Mouse (Mus musculus): Measurements from ENCODE around the gene Insig2. TPM values are rescaled to one million over a fixed set of nuclear protein-coding genes. Genes with fewer than 3 reads are reported as not detected.

Insig2 gene
- polyA plus RNA-seq (2015; fragmentation: Nextera tagmentation; extraction: Ambion mirVana) = 36.9 and 38.9 TPM in 2 replicates

- Histone ChIP-seq H3K9ac (ENCODE audit: low read depth, low read length) (no peak within 1 kb of the TSS), H3K4me2 (replicated peaks; ENCODE audit: low read depth) (no peak within 1 kb of the TSS), H3K27ac (ENCODE audit: low read depth, low read length) (no peak within 1 kb of the TSS), H3K9me3 (ENCODE audit: control insufficient read depth) (no peaks in the 10 kb centered on the region), H3K27me3 (replicated peaks; ENCODE audit: control insufficient read depth, insufficient read depth, low read length) (no peaks in the 10 kb centered on the region), H3K4me1 (replicated peaks; ENCODE audit: control insufficient read depth, insufficient read depth, low read length) (0 out of 2 replicates have a peak, but pooled peaks cover 3% of the 10 kb centered on the region), H3K36me3 (ENCODE audit: control insufficient read depth, insufficient read depth) (no peaks in the 10 kb centered on the region), H3K4me3 (ENCODE audit: low read depth, low read length) (no peak within 1 kb of the TSS)
- WGBS = 85% methylated on average over 1 of the region's 1 CpGs
- no peak for TF ChIP-seq CTCF (IDR thresholded peaks at IDR 0.05; ENCODE audit: low read depth)
- no peak for ATAC-seq
Observed at GRCm38 (mm10) chr1:121332485-121332884, at the start of gene Insig2. Insig2 (minus strand) TSS chr1:121332589.

- Histone ChIP-seq H3K4me3 (ENCODE audit: low read depth, low read length) (no peak overlapping the region), H3K9ac (ENCODE audit: low read depth, low read length) (no peak overlapping the region), H3K36me3 (ENCODE audit: control insufficient read depth, insufficient read depth) (no peaks in the 10 kb centered on the region), H3K4me2 (replicated peaks; ENCODE audit: low read depth) (no peak overlapping the region), H3K9me3 (ENCODE audit: control insufficient read depth) (no peaks in the 10 kb centered on the region), H3K27me3 (replicated peaks; ENCODE audit: control insufficient read depth, insufficient read depth, low read length) (no peaks in the 10 kb centered on the region), H3K27ac (ENCODE audit: low read depth, low read length) (no peak overlapping the region), H3K4me1 (replicated peaks; ENCODE audit: control insufficient read depth, insufficient read depth, low read length) (no peaks in the 10 kb centered on the region)
- WGBS = 85% methylated on average over 3 of the region's 3 CpGs
- no peak for ATAC-seq
- TF ChIP-seq CTCF (IDR thresholded peaks at IDR 0.05; ENCODE audit: low read depth) = no peak
Observed at GRCm38 (mm10) chr1:121381562-121381961, 49.2 kb upstream of the Insig2 start.

GRCm38 (mm10) chr1:121380033-121380432 is 47.6 kb upstream of the Insig2 start:
- Histone ChIP-seq H3K4me2 (replicated peaks; ENCODE audit: low read depth) (no peak overlapping the region), H3K4me1 (replicated peaks; ENCODE audit: control insufficient read depth, insufficient read depth, low read length) (no peaks in the 10 kb centered on the region), H3K9ac (ENCODE audit: low read depth, low read length) (no peak overlapping the region), H3K9me3 (ENCODE audit: control insufficient read depth) (no peaks in the 10 kb centered on the region), H3K27ac (ENCODE audit: low read depth, low read length) (no peak overlapping the region), H3K4me3 (ENCODE audit: low read depth, low read length) (no peak overlapping the region), H3K27me3 (replicated peaks; ENCODE audit: control insufficient read depth, insufficient read depth, low read length) (no peaks in the 10 kb centered on the region), H3K36me3 (ENCODE audit: control insufficient read depth, insufficient read depth) (no peaks in the 10 kb centered on the region)
- TF ChIP-seq CTCF (IDR thresholded peaks at IDR 0.05; ENCODE audit: low read depth) = no peak
- no peak for ATAC-seq
- WGBS = 79% methylated on average over 3 of the region's 3 CpGs

- no peak for ATAC-seq
- 89% methylated on average over 2 of the region's 2 CpGs for WGBS
- no peak overlapping the region for H3K9ac ChIP-seq (ENCODE audit: low read depth, low read length)
- H3K4me3 ChIP-seq (ENCODE audit: low read depth, low read length) = no peak overlapping the region
- H3K4me2 ChIP-seq (replicated peaks; ENCODE audit: low read depth) = no peak overlapping the region
- no peaks in the 10 kb centered on the region for H3K4me1 ChIP-seq (replicated peaks; ENCODE audit: control insufficient read depth, insufficient read depth, low read length)
- H3K9me3 ChIP-seq (ENCODE audit: control insufficient read depth) = no peaks in the 10 kb centered on the region
- no peaks in the 10 kb centered on the region for H3K36me3 ChIP-seq (ENCODE audit: control insufficient read depth, insufficient read depth)
- H3K27ac ChIP-seq (ENCODE audit: low read depth, low read length) = no peak overlapping the region
- H3K27me3 ChIP-seq (replicated peaks; ENCODE audit: control insufficient read depth, insufficient read depth, low read length) = no peaks in the 10 kb centered on the region
- TF ChIP-seq CTCF (IDR thresholded peaks at IDR 0.05; ENCODE audit: low read depth) = no peak
Observed at GRCm38 (mm10) chr1:121377901-121378300, 45.5 kb upstream of the Insig2 start.

- Histone ChIP-seq H3K9ac (ENCODE audit: low read depth, low read length) (no peak overlapping the region), H3K27me3 (replicated peaks; ENCODE audit: control insufficient read depth, insufficient read depth, low read length) (no peaks in the 10 kb centered on the region), H3K27ac (ENCODE audit: low read depth, low read length) (no peak overlapping the region), H3K4me3 (ENCODE audit: low read depth, low read length) (no peak overlapping the region), H3K9me3 (ENCODE audit: control insufficient read depth) (no peaks in the 10 kb centered on the region), H3K36me3 (ENCODE audit: control insufficient read depth, insufficient read depth) (no peaks in the 10 kb centered on the region), H3K4me1 (replicated peaks; ENCODE audit: control insufficient read depth, insufficient read depth, low read length) (no peaks in the 10 kb centered on the region), H3K4me2 (replicated peaks; ENCODE audit: low read depth) (no peak overlapping the region)
- WGBS = 70% methylated on average over 1 of the region's 1 CpGs
- TF ChIP-seq CTCF (IDR thresholded peaks at IDR 0.05; ENCODE audit: low read depth) = no peak
- ATAC-seq = no peak
Observed at GRCm38 (mm10) chr1:121377410-121377809, 45.0 kb upstream of the Insig2 start.

- Histone ChIP-seq H3K4me3 (ENCODE audit: low read depth, low read length) (no peak overlapping the region), H3K27ac (ENCODE audit: low read depth, low read length) (no peak overlapping the region), H3K4me2 (replicated peaks; ENCODE audit: low read depth) (no peak overlapping the region), H3K4me1 (replicated peaks; ENCODE audit: control insufficient read depth, insufficient read depth, low read length) (no peaks in the 10 kb centered on the region), H3K9me3 (ENCODE audit: control insufficient read depth) (no peaks in the 10 kb centered on the region), H3K27me3 (replicated peaks; ENCODE audit: control insufficient read depth, insufficient read depth, low read length) (no peaks in the 10 kb centered on the region), H3K9ac (ENCODE audit: low read depth, low read length) (no peak overlapping the region), H3K36me3 (ENCODE audit: control insufficient read depth, insufficient read depth) (no peaks in the 10 kb centered on the region)
- TF ChIP-seq CTCF (IDR thresholded peaks at IDR 0.05; ENCODE audit: low read depth) = no peak
- ATAC-seq = no peak
- WGBS = 67% methylated on average over 2 of the region's 2 CpGs
Observed at GRCm38 (mm10) chr1:121373631-121374030, 41.2 kb upstream of the Insig2 start.

- Histone ChIP-seq H3K9ac (ENCODE audit: low read depth, low read length) (no peak overlapping the region), H3K27me3 (replicated peaks; ENCODE audit: control insufficient read depth, insufficient read depth, low read length) (no peaks in the 10 kb centered on the region), H3K36me3 (ENCODE audit: control insufficient read depth, insufficient read depth) (no peaks in the 10 kb centered on the region), H3K27ac (ENCODE audit: low read depth, low read length) (no peak overlapping the region), H3K9me3 (ENCODE audit: control insufficient read depth) (no peaks in the 10 kb centered on the region), H3K4me3 (ENCODE audit: low read depth, low read length) (no peak overlapping the region), H3K4me2 (replicated peaks; ENCODE audit: low read depth) (no peak overlapping the region), H3K4me1 (replicated peaks; ENCODE audit: control insufficient read depth, insufficient read depth, low read length) (no peaks in the 10 kb centered on the region)
- no peak for TF ChIP-seq CTCF (IDR thresholded peaks at IDR 0.05; ENCODE audit: low read depth)
- 83% methylated on average over 1 of the region's 1 CpGs for WGBS
- ATAC-seq = no peak
Observed at GRCm38 (mm10) chr1:121372656-121373055, 40.3 kb upstream of the Insig2 start.
